In genomic region chr4:133406313-133407056, GRCm38 (mm10) we compare ENCODE assay signal across 12 mouse cellular contexts. TPM values are rescaled to one million over a fixed set of nuclear protein-coding genes. Genes with fewer than 3 reads are reported as not detected.
DNase-seq lines count a peak whose midpoint lies in the region; ATAC-seq and TF ChIP-seq lines count a peak whose summit lies in the region.
"Had no signal": no experiment of that assay in that cellular context is flagged by ENCODE, and none has a peak within 500 bp of the region (broad histone marks: within the 10 kb centered on the region; RNA-seq: fewer than 3 reads in every experiment).

No protein-coding gene starts in this region.

- no peak for ATAC-seq in hindbrain, embryonic 12.5 days (ENCODE audit: low FRiP score)
- ATAC-seq in hindbrain, embryonic 11.5 days (ENCODE audit: low FRiP score), result no peak
- ATAC-seq in intestine, embryonic 15.5 days, result peak; percentile 56
- ATAC-seq in inflammation-experienced regulatory T-cells, adult 6 months, result no peak
- ATAC-seq: midbrain, embryonic 15.5 days had no signal

- H3K4me1 ChIP-seq in hindbrain, embryonic 12.5 days, result peaks cover 22% of the 10 kb centered on the region
- H3K4me1 ChIP-seq in hindbrain, embryonic 11.5 days (replicated peaks; ENCODE audit: control insufficient read depth, insufficient read depth, low read length), result peaks cover 3% of the 10 kb centered on the region
- H3K4me1 ChIP-seq in CH12.LX (ENCODE audit: control insufficient read depth in 1 of 2, insufficient read depth in 2 of 2), result peaks cover 6 to 24% of the 10 kb centered on the region in 2 experiments
- H3K4me1 ChIP-seq in intestine, embryonic 15.5 days (replicated peaks), result peaks cover 37% of the 10 kb centered on the region

- no peak for TF ChIP-seq RAD21 in CH12.LX (IDR thresholded peaks at IDR 0.05; ENCODE audit: low read depth, low read length)

- no peaks in the 10 kb centered on the region for H3K36me3 ChIP-seq in hindbrain, embryonic 12.5 days
- no peaks in the 10 kb centered on the region for H3K36me3 ChIP-seq in hindbrain, embryonic 11.5 days (ENCODE audit: control insufficient read depth, insufficient read depth, low read length)
- H3K36me3 ChIP-seq in CH12.LX (replicated peaks in 1 of 2; ENCODE audit: control insufficient read depth in 1 of 2, insufficient read depth in 1 of 2, low read length in 1 of 2), result peaks cover 5 to 68% of the 10 kb centered on the region in 2 experiments
- no peaks in the 10 kb centered on the region for H3K36me3 ChIP-seq in intestine, embryonic 15.5 days
- H3K36me3 ChIP-seq: midbrain, embryonic 15.5 days had no signal

- no peaks in the 10 kb centered on the region for H3K9me3 ChIP-seq in hindbrain, embryonic 12.5 days (replicated peaks)
- no peaks in the 10 kb centered on the region for H3K9me3 ChIP-seq in hindbrain, embryonic 11.5 days (ENCODE audit: control insufficient read depth, low read length)
- no peaks in the 10 kb centered on the region for H3K9me3 ChIP-seq in CH12.LX (replicated peaks; ENCODE audit: low read length)
- H3K9me3 ChIP-seq in intestine, embryonic 15.5 days, result no peaks in the 10 kb centered on the region
- H3K9me3 ChIP-seq: G1E; midbrain, embryonic 15.5 days had no signal

- H3K4me2 ChIP-seq in hindbrain, embryonic 12.5 days (replicated peaks), result no peak overlapping the region
- no peak overlapping the region for H3K4me2 ChIP-seq in hindbrain, embryonic 11.5 days (replicated peaks; ENCODE audit: low read depth, low read length)
- H3K4me2 ChIP-seq in CH12.LX (ENCODE audit: insufficient read depth, low read depth, poor library complexity, severe bottlenecking), result no peak overlapping the region
- no peak overlapping the region for H3K4me2 ChIP-seq in intestine, embryonic 15.5 days (replicated peaks)
- H3K4me2 ChIP-seq: midbrain, embryonic 15.5 days had no signal

- dilution Hi-C loops in CH12.LX (cut with MboI; ENCODE audit: extremely low pct_ligation_motif_present, extremely low pct_unique_long_range_greater_than_20kb, low sequenced_read_pairs), result no loop called here

- no peak for TF ChIP-seq POLR2A in CH12.LX (IDR thresholded peaks at IDR 0.05; ENCODE audit: low read depth, low read length)

- H3K27ac ChIP-seq in hindbrain, embryonic 12.5 days, result peak overlapping the region; percentile 41; the same call in 1 of the 2 replicates
- no peak overlapping the region for H3K27ac ChIP-seq in hindbrain, embryonic 11.5 days (ENCODE audit: low read depth, low read length)
- H3K27ac ChIP-seq in CH12.LX (ENCODE audit: insufficient read depth, low read depth), result no peak overlapping the region; the same call in 1 of the 2 replicates
- 0 out of 2 replicates have a peak overlapping the region, but pooled peaks have one; percentile 66 for H3K27ac ChIP-seq in intestine, embryonic 15.5 days
- H3K27ac ChIP-seq: midbrain, embryonic 15.5 days had no signal

- no peak for TF ChIP-seq EP300 in CH12.LX (IDR thresholded peaks at IDR 0.05; ENCODE audit: low read length)

- no peaks in the 10 kb centered on the region for H3K79me2 ChIP-seq in CH12.LX (replicated peaks; ENCODE audit: control insufficient read depth, extremely low read depth, insufficient read depth, poor library complexity, severe bottlenecking)

- no peak for DNase-seq in hindbrain, embryonic 11.5 days (ENCODE audit: low spot score)
- peak; percentile 43 for DNase-seq in 3T3-L1 (ENCODE audit: low read depth, low spot score)
- DNase-seq in CH12.LX (ENCODE audit: extremely low read depth), result peak; percentile 28
- no peak for DNase-seq in frontal cortex, adult 2 months (ENCODE audit: extremely low spot score in 1 of 2, low spot score in 1 of 2)
- DNase-seq in adrenal gland, postnatal 14 days, result no peak
- DNase-seq: adrenal gland, postnatal 25 days; cerebellum, adult 9-10 months had no signal

- no peaks in the 10 kb centered on the region for H3K27me3 ChIP-seq in hindbrain, embryonic 12.5 days
- no peaks in the 10 kb centered on the region for H3K27me3 ChIP-seq in hindbrain, embryonic 11.5 days (ENCODE audit: control insufficient read depth, insufficient read depth, low read length)
- H3K27me3 ChIP-seq in CH12.LX (replicated peaks), result no peaks in the 10 kb centered on the region
- no peaks in the 10 kb centered on the region for H3K27me3 ChIP-seq in intestine, embryonic 15.5 days (replicated peaks)
- H3K27me3 ChIP-seq: midbrain, embryonic 15.5 days had no signal

- in situ Hi-C loops in CH12.LX (cut with MboI; ENCODE audit: low pct_ligation_motif_present, low pct_unique_long_range_greater_than_20kb, low sequenced_read_pairs), result no loop called here

- no peak for TF ChIP-seq CTCF in CH12.LX (conservative IDR thresholded peaks at IDR 0.05 in 1 of 2, IDR thresholded peaks at IDR 0.05 in 1 of 2; ENCODE audit: low read depth in 2 of 2, low read length in 2 of 2)

- WGBS in hindbrain, embryonic 12.5 days, result 59% methylated on average over 8 of the region's 8 CpGs
- 69% methylated on average over 8 of the region's 8 CpGs for WGBS in hindbrain, embryonic 11.5 days
- 66% methylated on average over 8 of the region's 8 CpGs for WGBS in intestine, embryonic 15.5 days

- H3K9ac ChIP-seq in hindbrain, embryonic 12.5 days, result no peak overlapping the region
- H3K9ac ChIP-seq in hindbrain, embryonic 11.5 days (ENCODE audit: low read depth, low read length), result no peak overlapping the region
- no peak overlapping the region for H3K9ac ChIP-seq in CH12.LX (ENCODE audit: insufficient read depth, low read depth)
- H3K9ac ChIP-seq in intestine, embryonic 15.5 days, result no peak overlapping the region
- H3K9ac ChIP-seq: midbrain, embryonic 15.5 days had no signal

- no peak overlapping the region for H3K4me3 ChIP-seq in hindbrain, embryonic 12.5 days
- no peak overlapping the region for H3K4me3 ChIP-seq in hindbrain, embryonic 11.5 days (ENCODE audit: low read depth, low read length)
- H3K4me3 ChIP-seq in CH12.LX (replicated peaks in 1 of 3; ENCODE audit: low read depth in 2 of 3, low read length in 2 of 3, poor library complexity in 1 of 3), result no peak overlapping the region
- H3K4me3 ChIP-seq in intestine, embryonic 15.5 days (replicated peaks), result no peak overlapping the region
- H3K4me3 ChIP-seq: midbrain, embryonic 15.5 days had no signal

TF ChIP-seq in CH12.LX, 34 proteins besides CTCF, POLR2A, EP300 and RAD21:
- TF ChIP-seq TCF12 (IDR thresholded peaks at IDR 0.05; ENCODE audit: low read depth, low read length) (no peak), E2F4 (IDR thresholded peaks at IDR 0.05; ENCODE audit: insufficient replicate concordance, low read depth, low read length) (no peak), ZKSCAN1 (IDR thresholded peaks at IDR 0.05; ENCODE audit: borderline replicate concordance, low read depth, low read length) (no peak), UBTF (IDR thresholded peaks at IDR 0.05; ENCODE audit: low read depth, low read length) (no peak), MAX (IDR thresholded peaks at IDR 0.05; ENCODE audit: low read length) (no peak), USF1 (IDR thresholded peaks at IDR 0.05; ENCODE audit: low read depth, low read length) (no peak), KAT2A (IDR thresholded peaks at IDR 0.05; ENCODE audit: insufficient replicate concordance, low read length) (no peak), JUND (conservative IDR thresholded peaks at IDR 0.05; ENCODE audit: low read depth, low read length) (no peak), BHLHE40 (IDR thresholded peaks at IDR 0.05; ENCODE audit: low read depth, low read length) (no peak), USF2 (conservative IDR thresholded peaks at IDR 0.05; ENCODE audit: low read depth, low read length) (no peak), MXI1 (IDR thresholded peaks at IDR 0.05; ENCODE audit: low read depth, low read length) (no peak), GABPA (IDR thresholded peaks at IDR 0.05; ENCODE audit: insufficient replicate concordance, low read depth, low read length) (no peak)

RNA-seq across cellular contexts. Expression of gene Slc9a1, which starts 37.0 kb away (rescaled TPM):
- 8.4 and 9.5 TPM in 2 replicates for polyA plus RNA-seq in hindbrain, embryonic 12.5 days (2016; fragmentation: Nextera tagmentation; extraction: Ambion mirVana)
- 5.7 and 5.8 TPM in 2 replicates for polyA plus RNA-seq in hindbrain, embryonic 11.5 days (2014; fragmentation: Nextera tagmentation; extraction: Ambion mirVana)
- total RNA-seq in CH12.LX (2012; rRNA removed) (4.2 and 4.7 TPM in 2 replicates), CH12.LX (2014; rRNA removed) (0.66 and 1.4 TPM in 2 replicates)
- 12.0 and 16.7 TPM in 2 replicates for polyA plus RNA-seq in CH12.LX (2012; ENCODE audit: insufficient read length, low read depth)
- polyA plus RNA-seq in intestine, embryonic 15.5 days (2015; fragmentation: Nextera tagmentation; extraction: Ambion mirVana), result 8.5 and 9.3 TPM in 2 replicates
- polyA plus RNA-seq in inflammation-experienced regulatory T-cells, adult 6 months (2017; shearing (Covaris generic)), result 10 to 100 TPM; 13.1 to 14.8 (median 13.3) TPM
- 43.5 and 43.9 TPM in 2 replicates for polyA plus RNA-seq in frontal cortex, adult 2 months (2012; rRNA removed)
- total RNA-seq in adrenal gland, postnatal 14 days (2021), result 46.4 and 49.9 TPM in 2 replicates

RNA-seq across cellular contexts. Expression of gene Wdtc1, which starts 53.2 kb away (rescaled TPM):
- 25.5 and 27.8 TPM in 2 replicates for polyA plus RNA-seq in hindbrain, embryonic 12.5 days (2016; fragmentation: Nextera tagmentation; extraction: Ambion mirVana)
- polyA plus RNA-seq in hindbrain, embryonic 11.5 days (2014; fragmentation: Nextera tagmentation; extraction: Ambion mirVana), result 21.6 and 23.4 TPM in 2 replicates
- total RNA-seq in CH12.LX (2012; rRNA removed), result 6.8 and 10.8 TPM in 2 replicates
- 2.8 and 3.0 TPM in 2 replicates for total RNA-seq in CH12.LX (2014; rRNA removed)
- 9.1 and 9.6 TPM in 2 replicates for polyA plus RNA-seq in CH12.LX (2012; ENCODE audit: insufficient read length, low read depth)
- polyA plus RNA-seq in intestine, embryonic 15.5 days (2015; fragmentation: Nextera tagmentation; extraction: Ambion mirVana), result 13.9 and 17.0 TPM in 2 replicates
- 10 to 100 TPM in 1 of 3 experiments, 1 to 10 TPM in 2; 5.0 to 10.2 (median 8.8) TPM for polyA plus RNA-seq in inflammation-experienced regulatory T-cells, adult 6 months (2017; shearing (Covaris generic))
- polyA plus RNA-seq in frontal cortex, adult 2 months (2012; rRNA removed), result 43.0 and 46.2 TPM in 2 replicates
- total RNA-seq in adrenal gland, postnatal 14 days (2021), result 53.3 and 55.1 TPM in 2 replicates

Comparison
In these comparisons a context has a peak if more than half of its experiments do, and no peak if none do; other contexts are left out.
1. H3K27ac ChIP-seq: peak in hindbrain, embryonic 12.5 days (single experiment) and intestine, embryonic 15.5 days (single experiment); none in hindbrain, embryonic 11.5 days (single experiment) and CH12.LX (single experiment).
2. DNase-seq: peak in 3T3-L1 (single experiment) and CH12.LX (single experiment); none in hindbrain, embryonic 11.5 days (single experiment), frontal cortex, adult 2 months (0 of 2) and adrenal gland, postnatal 14 days (single experiment).